Mouse (Mus musculus): ENCODE measurements around the gene Gorab. TPM values are rescaled to one million over a fixed set of nuclear protein-coding genes. Genes with fewer than 3 reads are reported as not detected.

The Gorab gene
- 0.36 and 0.57 TPM in 2 replicates for polyA plus RNA-seq (2012)

GRCm38 (mm10) chr1:163403498-163404126 lies at the start of gene Gorab:
Gene Gorab, minus strand, starts transcription at chr1:163403669.
- TF ChIP-seq GATA1 (IDR thresholded peaks at IDR 0.05; ENCODE audit: low read length), result no peak

- no peak for TF ChIP-seq GATA1 (IDR thresholded peaks at IDR 0.05; ENCODE audit: low read length)
Observed at GRCm38 (mm10) chr1:163443832-163444231, 40.4 kb upstream of the Gorab start.

GRCm38 (mm10) chr1:163439002-163439401 lies 35.5 kb upstream of the Gorab start:
- TF ChIP-seq GATA1 (IDR thresholded peaks at IDR 0.05; ENCODE audit: low read length), result no peak

GRCm38 (mm10) chr1:163423467-163424014 lies 20.1 kb upstream of the Gorab start:
- no peak for TF ChIP-seq GATA1 (IDR thresholded peaks at IDR 0.05; ENCODE audit: low read length)

GRCm38 (mm10) chr1:163417191-163417590 lies 13.7 kb upstream of the Gorab start:
- no peak for TF ChIP-seq GATA1 (IDR thresholded peaks at IDR 0.05; ENCODE audit: low read length)

- no peak for TF ChIP-seq GATA1 (IDR thresholded peaks at IDR 0.05; ENCODE audit: low read length)
Observed at GRCm38 (mm10) chr1:163414200-163414599, 10.7 kb upstream of the Gorab start.

- TF ChIP-seq GATA1 (IDR thresholded peaks at IDR 0.05; ENCODE audit: low read length), result no peak
Observed at GRCm38 (mm10) chr1:163406203-163406602, 2.7 kb upstream of the Gorab start.

- no peak for TF ChIP-seq GATA1 (IDR thresholded peaks at IDR 0.05; ENCODE audit: low read length)
Observed at GRCm38 (mm10) chr1:163391321-163391720, 12.1 kb downstream of the Gorab start.

- TF ChIP-seq GATA1 (IDR thresholded peaks at IDR 0.05; ENCODE audit: low read length), result no peak
Observed at GRCm38 (mm10) chr1:163390044-163390443, 13.4 kb downstream of the Gorab start.

- TF ChIP-seq GATA1 (IDR thresholded peaks at IDR 0.05; ENCODE audit: low read length), result no peak
Observed at GRCm38 (mm10) chr1:163386196-163386595, 17.3 kb downstream of the Gorab start.

GRCm38 (mm10) chr1:163383442-163384027 lies 19.9 kb downstream of the Gorab start:
- no peak for TF ChIP-seq GATA1 (IDR thresholded peaks at IDR 0.05; ENCODE audit: low read length)

- no peak for TF ChIP-seq GATA1 (IDR thresholded peaks at IDR 0.05; ENCODE audit: low read length)
Observed at GRCm38 (mm10) chr1:163382048-163382719, 21.3 kb downstream of the Gorab start.

- TF ChIP-seq GATA1 (IDR thresholded peaks at IDR 0.05; ENCODE audit: low read length), result no peak
Observed at GRCm38 (mm10) chr1:163380591-163380990, 22.9 kb downstream of the Gorab start.

- no peak for TF ChIP-seq GATA1 (IDR thresholded peaks at IDR 0.05; ENCODE audit: low read length)
Observed at GRCm38 (mm10) chr1:163380072-163380471, 23.4 kb downstream of the Gorab start.

GRCm38 (mm10) chr1:163377924-163378323 lies 25.5 kb downstream of the Gorab start:
- no peak for TF ChIP-seq GATA1 (IDR thresholded peaks at IDR 0.05; ENCODE audit: low read length)

GRCm38 (mm10) chr1:163376818-163377581 lies 26.5 kb downstream of the Gorab start:
- TF ChIP-seq GATA1 (IDR thresholded peaks at IDR 0.05; ENCODE audit: low read length), result no peak
